Mouse (Mus musculus): ENCODE data around the gene Snurf. TPM values are rescaled to one million over a fixed set of nuclear protein-coding genes. Genes with fewer than 3 reads are reported as not detected.

The Snurf gene
- polyA plus RNA-seq, 1 experiment from 2014 or later: 136 TPM

DNA sequence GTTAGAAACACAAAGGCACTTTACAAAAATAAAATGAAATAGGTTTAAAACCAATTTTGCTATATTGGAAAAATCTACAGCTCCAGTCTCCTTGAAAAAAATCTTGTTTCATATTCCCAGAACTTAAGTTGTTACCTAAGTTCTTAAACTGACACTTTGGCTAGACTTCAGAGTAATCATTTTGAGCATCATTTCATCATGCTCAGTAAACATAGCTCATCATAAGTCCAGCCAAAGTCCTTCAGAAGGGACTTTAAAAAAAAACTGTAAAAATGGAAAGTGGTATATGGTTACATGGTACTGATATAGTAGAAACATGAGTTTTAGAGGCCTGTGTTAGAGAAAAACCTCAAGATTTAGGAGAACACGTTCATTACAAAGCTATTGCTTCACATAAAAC is 26.2 kb downstream of the Snurf start:
- Histone ChIP-seq H3K9me3 (ENCODE audit: control insufficient read depth, low read length) (no peaks in the 10 kb centered on the region), H3K9ac (ENCODE audit: low read length) (no peak overlapping the region), H3K27ac (ENCODE audit: low read depth, low read length) (no peak overlapping the region), H3K27me3 (ENCODE audit: control insufficient read depth, insufficient read depth, low read length) (no peaks in the 10 kb centered on the region), H3K36me3 (ENCODE audit: control insufficient read depth, insufficient read depth, low read length) (no peaks in the 10 kb centered on the region), H3K4me3 (ENCODE audit: low read depth, low read length) (no peak overlapping the region), H3K4me2 (ENCODE audit: low read depth, low read length, severe bottlenecking) (no peak overlapping the region), H3K4me1 (replicated peaks; ENCODE audit: control insufficient read depth, insufficient read depth, low read length) (no peaks in the 10 kb centered on the region)
- 59% methylated on average over 1 of the region's 1 CpGs for WGBS
- no peak for DNase-seq (ENCODE audit: low spot score)
- ATAC-seq (replicated peaks; ENCODE audit: low FRiP score): no peak

Other genes starting within 250 kb of the Snurf start
- 1.7 and 1.8 TPM in 2 replicates for gene Gm38393, start within 50 bp of the Snurf start, polyA plus RNA-seq (2014; fragmentation: Nextera tagmentation; extraction: Ambion mirVana)
- 160 and 174 TPM in 2 replicates for gene Snrpn, start 135.2 kb upstream of the Snurf start, polyA plus RNA-seq (2014; fragmentation: Nextera tagmentation; extraction: Ambion mirVana)